Mouse (Mus musculus): ENCODE results near the gene Ppp1r12b. TPM values are rescaled to one million over a fixed set of nuclear protein-coding genes. Genes with fewer than 3 reads are reported as not detected.

Ppp1r12b gene
- polyA plus RNA-seq, 1 experiment from 2014 or later = 10.5 TPM

- Histone ChIP-seq H3K4me1 (replicated peaks) (peaks cover 13% of the 10 kb centered on the region), H3K27me3 (no peaks in the 10 kb centered on the region), H3K27ac (replicated peaks) (no peak overlapping the region), H3K4me2 (no peak overlapping the region), H3K9ac (no peak overlapping the region), H3K36me3 (peaks cover 29% of the 10 kb centered on the region), H3K4me3 (no peak overlapping the region), H3K9me3 (no peaks in the 10 kb centered on the region)
- ATAC-seq (ENCODE audit: low read depth) = no peak
- WGBS = 87% methylated on average over 4 of the region's 4 CpGs
Observed at GRCm38 (mm10) chr1:134766448-134766847, 189.3 kb downstream of the Ppp1r12b start.

GRCm38 (mm10) chr1:134764831-134765458 is 190.8 kb downstream of the Ppp1r12b start:
- H3K27me3 ChIP-seq = no peaks in the 10 kb centered on the region
- WGBS = 50% methylated on average over 7 of the region's 7 CpGs
- ATAC-seq (ENCODE audit: low read depth) = no peak
- peaks cover 13% of the 10 kb centered on the region for H3K4me1 ChIP-seq (replicated peaks)
- peaks cover 28% of the 10 kb centered on the region; the same call in 1 of the 2 replicates for H3K36me3 ChIP-seq
- H3K9ac ChIP-seq = no peak overlapping the region
- H3K4me2 ChIP-seq = no peak overlapping the region
- no peaks in the 10 kb centered on the region for H3K9me3 ChIP-seq
- H3K27ac ChIP-seq (replicated peaks) = peak overlapping the region; percentile 63; the same call in 1 of the 2 replicates
- no peak overlapping the region for H3K4me3 ChIP-seq

GRCm38 (mm10) chr1:134763776-134764438 is 191.8 kb downstream of the Ppp1r12b start:
- WGBS = 72% methylated on average over 11 of the region's 11 CpGs
- peaks cover 35% of the 10 kb centered on the region; the same call in 1 of the 2 replicates for H3K36me3 ChIP-seq
- no peak overlapping the region for H3K4me3 ChIP-seq
- ATAC-seq (ENCODE audit: low read depth) = no peak
- no peaks in the 10 kb centered on the region for H3K9me3 ChIP-seq
- H3K9ac ChIP-seq = no peak overlapping the region
- H3K4me2 ChIP-seq = no peak overlapping the region
- H3K27me3 ChIP-seq = no peaks in the 10 kb centered on the region
- H3K4me1 ChIP-seq (replicated peaks) = peaks cover 13% of the 10 kb centered on the region
- peak overlapping the region; percentile 63; the same call in 1 of the 2 replicates for H3K27ac ChIP-seq (replicated peaks)

- 97% methylated on average over 4 of the region's 4 CpGs for WGBS
- ATAC-seq (ENCODE audit: low read depth) = no peak
Observed at GRCm38 (mm10) chr1:134763250-134763649, 192.5 kb downstream of the Ppp1r12b start.

GRCm38 (mm10) chr1:134761534-134761933 is 194.2 kb downstream of the Ppp1r12b start:
- Histone ChIP-seq H3K27ac (replicated peaks) (no peak overlapping the region), H3K36me3 (peaks cover 19% of the 10 kb centered on the region; the same call in 1 of the 2 replicates), H3K4me1 (replicated peaks) (peaks cover 25% of the 10 kb centered on the region), H3K9ac (no peak overlapping the region), H3K27me3 (no peaks in the 10 kb centered on the region), H3K9me3 (no peaks in the 10 kb centered on the region), H3K4me2 (no peak overlapping the region), H3K4me3 (no peak overlapping the region)
- WGBS = 90% methylated on average over 7 of the region's 7 CpGs
- ATAC-seq (ENCODE audit: low read depth) = no peak

More at GRCm38 (mm10) chr1:134763250-134763649, 192.5 kb downstream of the Ppp1r12b start:
- no peak overlapping the region for H3K27ac ChIP-seq (replicated peaks)
- no peak overlapping the region for H3K9ac ChIP-seq
- peaks cover 29% of the 10 kb centered on the region; the same call in 1 of the 2 replicates for H3K36me3 ChIP-seq
- no peak overlapping the region for H3K4me3 ChIP-seq
- H3K9me3 ChIP-seq = no peaks in the 10 kb centered on the region
- no peak overlapping the region for H3K4me2 ChIP-seq
- H3K27me3 ChIP-seq = no peaks in the 10 kb centered on the region
- H3K4me1 ChIP-seq (replicated peaks) = peaks cover 13% of the 10 kb centered on the region

- Histone ChIP-seq H3K36me3 (peaks cover 17% of the 10 kb centered on the region; the same call in 1 of the 2 replicates), H3K9me3 (no peaks in the 10 kb centered on the region), H3K4me2 (no peak overlapping the region), H3K9ac (no peak overlapping the region), H3K27ac (replicated peaks) (no peak overlapping the region), H3K27me3 (no peaks in the 10 kb centered on the region), H3K4me1 (replicated peaks) (peaks cover 34% of the 10 kb centered on the region), H3K4me3 (no peak overlapping the region)
- WGBS = 83% methylated on average over 5 of the region's 5 CpGs
- ATAC-seq (ENCODE audit: low read depth) = no peak
Observed at GRCm38 (mm10) chr1:134760642-134761041, 195.1 kb downstream of the Ppp1r12b start.

GRCm38 (mm10) chr1:134759133-134759532 is 196.6 kb downstream of the Ppp1r12b start:
- peaks cover 37% of the 10 kb centered on the region for H3K4me1 ChIP-seq (replicated peaks)
- H3K27ac ChIP-seq (replicated peaks) = no peak overlapping the region
- H3K4me2 ChIP-seq = no peak overlapping the region
- WGBS = 91% methylated on average over 6 of the region's 6 CpGs
- no peaks in the 10 kb centered on the region for H3K9me3 ChIP-seq
- ATAC-seq (ENCODE audit: low read depth) = no peak
- H3K4me3 ChIP-seq = no peak overlapping the region
- H3K36me3 ChIP-seq = peaks cover 16% of the 10 kb centered on the region; the same call in 1 of the 2 replicates
- H3K27me3 ChIP-seq = no peaks in the 10 kb centered on the region
- no peak overlapping the region for H3K9ac ChIP-seq

GRCm38 (mm10) chr1:134757230-134757629 is 198.5 kb downstream of the Ppp1r12b start:
- H3K27me3 ChIP-seq = no peaks in the 10 kb centered on the region
- ATAC-seq (ENCODE audit: low read depth) = no peak
- peaks cover 16% of the 10 kb centered on the region; the same call in 1 of the 2 replicates for H3K36me3 ChIP-seq
- peaks cover 45% of the 10 kb centered on the region for H3K4me1 ChIP-seq (replicated peaks)
- H3K9me3 ChIP-seq = no peaks in the 10 kb centered on the region
- H3K4me2 ChIP-seq = no peak overlapping the region
- no peak overlapping the region for H3K4me3 ChIP-seq
- WGBS = 83% methylated on average over 3 of the region's 3 CpGs
- H3K9ac ChIP-seq = peak overlapping the region; percentile 18; the same call in 1 of the 2 replicates
- peak overlapping the region; percentile 72; the same call in 1 of the 2 replicates for H3K27ac ChIP-seq (replicated peaks)

- WGBS = 48% methylated on average over 10 of the region's 10 CpGs
- no peak overlapping the region for H3K4me2 ChIP-seq
- H3K27me3 ChIP-seq = no peaks in the 10 kb centered on the region
- peaks cover 45% of the 10 kb centered on the region for H3K4me1 ChIP-seq (replicated peaks)
- H3K36me3 ChIP-seq = peaks cover 16% of the 10 kb centered on the region; the same call in 1 of the 2 replicates
- H3K4me3 ChIP-seq = no peak overlapping the region
- peak overlapping the region; percentile 72 for H3K27ac ChIP-seq (replicated peaks)
- no peaks in the 10 kb centered on the region for H3K9me3 ChIP-seq
- H3K9ac ChIP-seq = peak overlapping the region; percentile 5
- ATAC-seq (ENCODE audit: low read depth) = peak; percentile 52; the same call in 1 of the 2 replicates
Observed at GRCm38 (mm10) chr1:134756190-134756873, 199.4 kb downstream of the Ppp1r12b start.

- Histone ChIP-seq H3K27me3 (no peaks in the 10 kb centered on the region), H3K9me3 (no peaks in the 10 kb centered on the region), H3K36me3 (peaks cover 15% of the 10 kb centered on the region; the same call in 1 of the 2 replicates), H3K4me2 (no peak overlapping the region), H3K4me3 (no peak overlapping the region), H3K27ac (replicated peaks) (peak overlapping the region; percentile 72), H3K4me1 (replicated peaks) (peaks cover 45% of the 10 kb centered on the region), H3K9ac (peak overlapping the region; percentile 17; the same call in 1 of the 2 replicates)
- ATAC-seq (ENCODE audit: low read depth) = peak; percentile 33; the same call in 1 of the 2 replicates
- WGBS = 58% methylated on average over 13 of the region's 13 CpGs
Observed at GRCm38 (mm10) chr1:134755548-134756189, 200.1 kb downstream of the Ppp1r12b start.

GRCm38 (mm10) chr1:134754818-134755217 is 200.9 kb downstream of the Ppp1r12b start:
- no peak overlapping the region for H3K4me2 ChIP-seq

More at GRCm38 (mm10) chr1:134754818-134755217, 200.9 kb downstream of the Ppp1r12b start:
- 76% methylated on average over 10 of the region's 10 CpGs for WGBS
- no peaks in the 10 kb centered on the region for H3K9me3 ChIP-seq
- H3K27me3 ChIP-seq = no peaks in the 10 kb centered on the region
- H3K4me3 ChIP-seq = no peak overlapping the region
- 0 out of 2 replicates have a peak overlapping the region, but pooled peaks have one; percentile 17 for H3K9ac ChIP-seq
- 0 out of 2 replicates have a peak overlapping the region, but pooled peaks have one; percentile 72 for H3K27ac ChIP-seq (replicated peaks)
- no peak for ATAC-seq (ENCODE audit: low read depth)
- H3K36me3 ChIP-seq = peaks cover 8% of the 10 kb centered on the region; the same call in 1 of the 2 replicates
- peaks cover 45% of the 10 kb centered on the region for H3K4me1 ChIP-seq (replicated peaks)
